Mouse (Mus musculus): ENCODE measurements around the gene March1. TPM values are rescaled to one million over a fixed set of nuclear protein-coding genes. Genes with fewer than 3 reads are reported as not detected.

Gene March1
- total and polyA plus RNA-seq, 3 experiments = 0.53 to 1.9 (median 1.2) TPM

- WGBS = 88% methylated on average over 2 of the region's 2 CpGs
These were observed 567.5 kb downstream of the March1 start for GRCm38 (mm10) chr8:66185226-66185625.

GRCm38 (mm10) chr8:66194416-66194815, 576.7 kb downstream of the March1 start:
- H3K4me1 ChIP-seq (ENCODE audit: control insufficient read depth, insufficient read depth, low read length) = no peaks in the 10 kb centered on the region
- no peak for DNase-seq
- H3K9ac ChIP-seq (ENCODE audit: low read depth, low read length) = no peak overlapping the region
- H3K27me3 ChIP-seq (ENCODE audit: control insufficient read depth, insufficient read depth, low read length) = no peaks in the 10 kb centered on the region
- H3K4me3 ChIP-seq = no peak overlapping the region
- no peak overlapping the region for H3K27ac ChIP-seq
- TF ChIP-seq CTCF (IDR thresholded peaks at IDR 0.05) = no peak
- no peak for TF ChIP-seq POLR2A (IDR thresholded peaks at IDR 0.05; ENCODE audit: insufficient read depth, low read depth, low read length)
- TF ChIP-seq EP300 (IDR thresholded peaks at IDR 0.05; ENCODE audit: insufficient read depth, low read depth, low read length) = no peak
- intact Hi-C loops (cut with DNase I) = no loop called here
- no peaks in the 10 kb centered on the region for H3K36me3 ChIP-seq (ENCODE audit: control insufficient read depth, insufficient read depth, low read length)
- H3K79me2 ChIP-seq (replicated peaks; ENCODE audit: control insufficient read depth, insufficient read depth, low read length) = no peaks in the 10 kb centered on the region
- 46% methylated on average over 2 of the region's 2 CpGs for WGBS

More at GRCm38 (mm10) chr8:66185226-66185625, 567.5 kb downstream of the March1 start:
- TF ChIP-seq EP300 (IDR thresholded peaks at IDR 0.05; ENCODE audit: insufficient read depth, low read depth, low read length) = no peak
- intact Hi-C loops (cut with DNase I) = no loop called here
- H3K27me3 ChIP-seq (ENCODE audit: control insufficient read depth, insufficient read depth, low read length) = no peaks in the 10 kb centered on the region
- DNase-seq = no peak
- H3K79me2 ChIP-seq (replicated peaks; ENCODE audit: control insufficient read depth, insufficient read depth, low read length) = no peaks in the 10 kb centered on the region
- no peak overlapping the region for H3K27ac ChIP-seq
- no peak overlapping the region for H3K9ac ChIP-seq (ENCODE audit: low read depth, low read length)
- no peaks in the 10 kb centered on the region for H3K4me1 ChIP-seq (ENCODE audit: control insufficient read depth, insufficient read depth, low read length)
- H3K4me3 ChIP-seq = no peak overlapping the region
- H3K36me3 ChIP-seq (ENCODE audit: control insufficient read depth, insufficient read depth, low read length) = no peaks in the 10 kb centered on the region

GRCm38 (mm10) chr8:66200169-66200568, 582.5 kb downstream of the March1 start:
- WGBS = 69% methylated on average over 3 of the region's 3 CpGs
- H3K79me2 ChIP-seq (replicated peaks; ENCODE audit: control insufficient read depth, insufficient read depth, low read length) = no peaks in the 10 kb centered on the region
- no peaks in the 10 kb centered on the region for H3K4me1 ChIP-seq (ENCODE audit: control insufficient read depth, insufficient read depth, low read length)
- H3K9ac ChIP-seq (ENCODE audit: low read depth, low read length) = no peak overlapping the region
- H3K27me3 ChIP-seq (ENCODE audit: control insufficient read depth, insufficient read depth, low read length) = no peaks in the 10 kb centered on the region
- no peak overlapping the region for H3K4me3 ChIP-seq
- no peak overlapping the region for H3K27ac ChIP-seq
- intact Hi-C loops (cut with DNase I) = no loop called here
- no peaks in the 10 kb centered on the region for H3K36me3 ChIP-seq (ENCODE audit: control insufficient read depth, insufficient read depth, low read length)
- no peak for DNase-seq
- TF ChIP-seq POLR2A (IDR thresholded peaks at IDR 0.05; ENCODE audit: insufficient read depth, low read depth, low read length) (no peak), EP300 (IDR thresholded peaks at IDR 0.05; ENCODE audit: insufficient read depth, low read depth, low read length) (no peak), CTCF (IDR thresholded peaks at IDR 0.05) (no peak)

GRCm38 (mm10) chr8:66203814-66204438, 586.2 kb downstream of the March1 start:
- Histone ChIP-seq H3K27me3 (ENCODE audit: control insufficient read depth, insufficient read depth, low read length) (no peaks in the 10 kb centered on the region), H3K9ac (ENCODE audit: low read depth, low read length) (no peak overlapping the region), H3K79me2 (replicated peaks; ENCODE audit: control insufficient read depth, insufficient read depth, low read length) (no peaks in the 10 kb centered on the region), H3K4me1 (ENCODE audit: control insufficient read depth, insufficient read depth, low read length) (no peaks in the 10 kb centered on the region), H3K36me3 (ENCODE audit: control insufficient read depth, insufficient read depth, low read length) (no peaks in the 10 kb centered on the region), H3K27ac (no peak overlapping the region), H3K4me3 (no peak overlapping the region)
- WGBS = 78% methylated on average over 7 of the region's 7 CpGs
- no peak for DNase-seq
- intact Hi-C loops (cut with DNase I) = no loop called here
- no peak for TF ChIP-seq POLR2A (IDR thresholded peaks at IDR 0.05; ENCODE audit: insufficient read depth, low read depth, low read length)
- TF ChIP-seq CTCF (IDR thresholded peaks at IDR 0.05) = no peak
- TF ChIP-seq EP300 (IDR thresholded peaks at IDR 0.05; ENCODE audit: insufficient read depth, low read depth, low read length) = no peak

GRCm38 (mm10) chr8:66209553-66209952, 591.9 kb downstream of the March1 start:
- Histone ChIP-seq H3K4me1 (ENCODE audit: control insufficient read depth, insufficient read depth, low read length) (no peaks in the 10 kb centered on the region), H3K79me2 (replicated peaks; ENCODE audit: control insufficient read depth, insufficient read depth, low read length) (no peaks in the 10 kb centered on the region), H3K36me3 (ENCODE audit: control insufficient read depth, insufficient read depth, low read length) (no peaks in the 10 kb centered on the region), H3K27me3 (ENCODE audit: control insufficient read depth, insufficient read depth, low read length) (no peaks in the 10 kb centered on the region), H3K9ac (ENCODE audit: low read depth, low read length) (no peak overlapping the region), H3K4me3 (no peak overlapping the region), H3K27ac (no peak overlapping the region)
- 52% methylated on average over 2 of the region's 2 CpGs for WGBS
- DNase-seq = no peak
- TF ChIP-seq CTCF (IDR thresholded peaks at IDR 0.05) (no peak), POLR2A (IDR thresholded peaks at IDR 0.05; ENCODE audit: insufficient read depth, low read depth, low read length) (no peak), EP300 (IDR thresholded peaks at IDR 0.05; ENCODE audit: insufficient read depth, low read depth, low read length) (no peak)
- intact Hi-C loops (cut with DNase I) = no loop called here

- no peaks in the 10 kb centered on the region for H3K4me1 ChIP-seq (ENCODE audit: control insufficient read depth, insufficient read depth, low read length)
- 65% methylated on average over 2 of the region's 2 CpGs for whole genome bisulfite sequencing
- H3K27me3 ChIP-seq (ENCODE audit: control insufficient read depth, insufficient read depth, low read length) = no peaks in the 10 kb centered on the region
- intact Hi-C loops (cut with DNase I) = no loop called here
- H3K79me2 ChIP-seq (replicated peaks; ENCODE audit: control insufficient read depth, insufficient read depth, low read length) = no peaks in the 10 kb centered on the region
- TF ChIP-seq POLR2A (IDR thresholded peaks at IDR 0.05; ENCODE audit: insufficient read depth, low read depth, low read length) (no peak), CTCF (IDR thresholded peaks at IDR 0.05) (no peak), EP300 (IDR thresholded peaks at IDR 0.05; ENCODE audit: insufficient read depth, low read depth, low read length) (no peak)
- H3K27ac ChIP-seq = no peak overlapping the region
- DNase-seq = no peak
- no peak overlapping the region for H3K9ac ChIP-seq (ENCODE audit: low read depth, low read length)
- H3K36me3 ChIP-seq (ENCODE audit: control insufficient read depth, insufficient read depth, low read length) = no peaks in the 10 kb centered on the region
- no peak overlapping the region for H3K4me3 ChIP-seq
These were observed 592.6 kb downstream of the March1 start for GRCm38 (mm10) chr8:66210294-66210693.

Data from heart, adult 2 months (tissue).